Mouse (Mus musculus) skeletal muscle tissue, adult 2 months (tissue): Measurements from ENCODE around the gene 5730409E04Rik.

Experiments used
- DNase-seq: peaks from one replicate; pipeline ENCODE4 v3.0.0-alpha.2; 2012; ENCODE audit warnings: low read depth, low spot score

5730409E04Rik gene

DNA sequence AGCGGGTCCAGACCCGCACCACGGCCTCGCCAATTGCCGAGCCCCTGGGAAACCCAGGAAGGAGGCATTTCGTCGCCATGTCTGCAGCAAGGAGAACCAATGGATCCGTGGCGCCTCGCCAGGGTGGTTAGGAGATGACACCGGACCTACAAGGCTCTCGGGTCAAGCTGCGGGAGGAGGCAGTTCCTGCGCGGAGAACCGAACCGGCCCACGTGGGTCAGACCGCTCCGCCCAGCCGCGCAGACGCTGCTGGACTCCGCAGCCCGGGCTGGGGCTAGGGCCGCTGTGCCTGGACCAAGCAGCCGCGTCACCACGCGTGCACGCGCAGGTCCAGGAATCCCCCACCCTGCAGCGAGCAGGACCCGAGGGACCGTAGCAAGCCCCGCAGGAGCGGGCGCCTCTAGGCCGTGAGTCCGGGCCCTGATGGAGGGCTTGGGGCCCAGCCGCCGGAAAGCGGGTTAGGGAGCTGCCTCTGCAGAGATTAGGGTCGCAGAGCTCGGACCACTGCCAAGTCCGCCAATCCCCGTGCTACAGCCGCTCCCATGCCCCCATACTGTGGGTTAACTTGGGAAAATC is at the start of gene 5730409E04Rik:
TSS of gene 5730409E04Rik (plus strand) at position 213 of the 576 bp plus-strand sequence.
- peak; percentile 82 for DNase-seq

- DNase-seq: no peak
Observed at GRCm38 (mm10) chr4:126563798-126564197, 45.8 kb upstream of the 5730409E04Rik start.

- no peak for DNase-seq
Observed at GRCm38 (mm10) chr4:126567243-126567642, 42.4 kb upstream of the 5730409E04Rik start.

- DNase-seq: no peak
Observed at GRCm38 (mm10) chr4:126569783-126570182, 39.8 kb upstream of the 5730409E04Rik start.

DNA sequence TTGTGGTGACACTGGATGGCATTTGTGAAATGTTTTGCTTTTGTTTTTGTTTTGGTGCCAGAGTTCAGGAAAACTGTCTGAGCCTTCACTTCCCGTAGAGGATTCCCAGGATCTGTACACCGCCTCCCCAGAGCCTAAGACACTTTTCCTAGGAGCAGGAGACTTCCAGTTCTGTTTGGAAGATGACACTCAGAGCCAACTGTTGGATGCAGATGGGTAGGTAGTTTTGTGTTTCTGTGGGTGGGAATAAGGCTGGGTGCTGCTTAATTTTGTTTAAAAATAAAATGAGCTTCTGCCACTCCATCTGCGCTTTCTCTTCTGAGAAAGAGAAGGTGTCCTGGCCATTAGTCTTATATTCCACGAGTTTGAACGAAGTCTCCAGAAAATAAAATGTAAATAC is 33.3 kb upstream of the 5730409E04Rik start:
- DNase-seq: no peak

GRCm38 (mm10) chr4:126577920-126578319 is 31.7 kb upstream of the 5730409E04Rik start:
- no peak for DNase-seq

DNA sequence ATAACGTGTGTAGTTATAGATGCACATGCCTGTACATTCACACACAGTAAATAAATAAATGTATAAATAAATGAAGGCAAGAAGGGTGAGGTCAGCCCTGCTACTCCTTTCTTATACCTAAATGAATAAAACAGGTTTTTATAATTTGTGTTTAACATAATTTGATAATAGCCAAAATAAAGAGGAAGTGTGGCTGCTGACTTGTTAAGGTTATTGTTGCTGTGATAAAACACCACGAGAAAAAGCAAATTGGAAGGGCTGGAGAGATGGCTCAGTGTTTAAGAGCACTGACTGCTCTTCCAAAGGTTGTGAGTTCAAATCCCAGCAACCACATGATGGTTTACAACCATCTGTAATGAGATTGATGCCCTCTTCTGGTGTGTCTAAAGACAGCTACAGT is 30.5 kb upstream of the 5730409E04Rik start:
- no peak for DNase-seq

DNA sequence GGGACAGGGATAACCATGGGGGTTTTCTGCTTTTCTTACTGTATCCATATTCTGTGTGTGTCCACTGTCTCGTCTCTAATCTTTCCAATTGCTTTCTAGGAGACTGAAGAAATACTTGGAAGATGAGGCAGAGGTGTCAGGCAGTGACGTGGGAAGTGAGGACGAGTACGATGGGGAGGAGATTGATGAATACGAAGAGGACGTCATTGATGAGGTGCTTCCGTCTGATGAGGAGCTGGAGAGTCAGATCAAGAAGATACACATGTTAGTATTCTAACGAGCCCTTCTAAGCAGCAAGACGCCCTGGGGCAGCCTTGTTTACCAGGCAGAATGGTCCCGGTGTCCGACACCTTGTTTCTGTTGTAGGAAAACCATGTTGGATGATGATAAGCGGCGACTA is 23.9 kb upstream of the 5730409E04Rik start:
- DNase-seq: no peak

- DNase-seq: no peak
Observed at GRCm38 (mm10) chr4:126592039-126592438, 17.6 kb upstream of the 5730409E04Rik start.

DNA sequence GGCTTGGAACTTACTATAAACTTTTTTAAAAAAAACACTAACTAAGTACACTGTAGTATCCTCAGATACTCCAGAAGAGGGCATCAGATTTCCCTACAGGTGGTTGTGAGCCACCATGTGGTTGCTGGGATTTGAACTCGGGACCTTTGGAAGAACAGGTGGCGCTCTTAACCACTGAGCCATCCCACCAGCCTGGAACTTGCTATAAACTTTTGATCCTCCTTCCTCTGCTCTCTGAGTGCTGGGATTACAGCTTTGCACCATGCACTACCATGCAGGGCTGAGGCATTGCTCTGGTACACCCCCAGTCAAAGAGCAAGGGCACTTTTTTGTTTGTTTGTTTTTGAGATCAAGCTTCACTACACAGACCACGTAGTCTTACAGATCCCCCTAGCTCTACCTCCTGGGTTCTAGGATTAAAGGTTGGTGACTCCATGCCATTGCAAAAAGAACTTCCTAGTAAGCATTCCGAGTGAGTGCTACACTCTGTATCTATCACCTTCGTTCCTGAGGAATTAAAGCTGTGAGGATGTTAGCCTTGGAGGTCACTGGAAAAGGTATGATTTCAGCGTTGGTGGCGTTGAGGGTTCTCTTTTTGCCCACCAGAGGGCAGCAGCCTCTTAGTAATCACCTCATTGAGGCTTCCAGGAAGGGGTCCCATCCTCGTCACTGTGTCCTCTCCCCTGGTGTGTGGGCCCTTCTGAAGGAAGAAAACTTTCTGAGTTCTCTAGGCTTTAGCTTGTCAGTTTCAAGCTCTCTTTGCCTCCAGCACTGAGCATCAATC is 9.5 kb upstream of the 5730409E04Rik start:
- DNase-seq: no peak

DNA sequence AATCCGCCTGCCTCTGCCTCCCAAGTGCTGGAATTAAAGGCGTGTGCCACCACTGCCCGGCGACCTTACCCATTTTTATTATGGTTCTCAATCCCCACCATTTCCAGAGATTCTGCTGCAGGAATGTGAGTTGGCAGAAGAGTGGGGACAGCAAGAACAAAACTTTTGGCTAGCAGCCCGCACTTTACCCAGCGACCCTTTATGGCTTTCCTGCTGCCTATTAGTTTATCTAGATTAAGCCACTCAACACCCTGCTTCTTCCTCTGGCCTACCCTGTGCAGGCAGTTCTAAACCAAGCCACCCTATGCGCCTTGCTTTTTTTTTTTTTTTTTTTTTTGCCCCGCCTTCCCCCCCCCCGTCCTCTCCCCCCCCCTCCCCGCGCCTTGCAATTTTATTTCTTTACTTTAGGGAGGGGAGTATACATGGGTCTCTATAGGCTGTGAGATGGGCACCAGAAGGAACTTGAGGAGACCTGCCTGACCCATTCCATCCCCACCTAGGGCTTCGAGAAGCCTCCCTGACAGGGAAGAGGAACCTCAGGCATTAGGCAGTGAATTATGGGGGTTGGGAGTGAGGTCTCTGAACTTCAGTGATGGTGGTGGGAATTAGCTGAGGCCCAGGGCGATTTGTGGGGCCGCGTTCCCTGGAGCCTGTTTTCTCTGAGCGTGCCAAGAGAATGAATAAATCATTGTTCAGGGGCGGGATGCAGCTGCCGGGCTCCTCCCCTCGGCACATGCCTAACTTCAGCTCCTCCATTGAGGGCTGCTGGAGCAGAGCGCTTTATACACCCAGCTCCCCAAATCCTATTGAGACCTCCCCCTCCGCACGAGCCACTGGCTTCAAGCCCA is 7.8 kb upstream of the 5730409E04Rik start:
- no peak for DNase-seq

DNA sequence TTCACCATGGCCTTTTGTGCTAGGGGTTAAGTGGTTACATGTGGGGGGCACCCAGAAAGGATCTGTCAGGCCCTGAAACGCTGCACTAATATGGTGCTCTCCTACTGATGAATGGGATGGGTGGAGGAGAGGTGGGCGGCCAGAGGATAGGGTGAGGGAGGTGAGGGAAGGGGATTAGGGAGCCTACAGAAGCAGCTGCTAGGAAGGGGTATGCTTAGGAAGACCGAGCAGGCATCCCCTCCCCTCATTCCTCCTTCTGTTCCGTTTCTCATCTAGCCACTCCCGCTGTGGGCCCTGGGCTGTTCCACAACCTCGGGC is 7.2 kb upstream of the 5730409E04Rik start:
- DNase-seq: no peak

DNA sequence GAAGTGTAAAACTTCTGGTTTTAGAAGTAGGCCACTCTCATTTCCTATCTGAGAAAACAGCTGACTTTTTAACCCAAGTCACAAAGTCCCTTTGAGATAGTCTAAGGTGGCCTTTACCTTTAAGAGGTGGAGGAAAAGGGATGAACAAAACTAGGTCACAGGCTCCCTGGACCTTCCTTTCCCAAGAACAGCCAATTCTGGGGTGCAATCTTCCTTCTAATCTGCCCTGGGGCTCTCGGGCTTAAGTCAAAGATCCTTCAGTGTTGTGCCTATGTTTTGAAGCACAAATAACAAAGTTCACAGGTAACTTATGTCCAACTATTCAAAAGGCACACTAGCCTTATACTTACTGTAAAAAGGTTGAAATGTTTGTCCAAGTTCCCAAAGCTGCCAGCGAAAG is 5.5 kb upstream of the 5730409E04Rik start:
- no peak for DNase-seq

- no peak for DNase-seq
Observed at GRCm38 (mm10) chr4:126605751-126606150, 3.9 kb upstream of the 5730409E04Rik start.

GRCm38 (mm10) chr4:126611991-126612390 is 2.4 kb downstream of the 5730409E04Rik start:
- no peak for DNase-seq

- no peak for DNase-seq
Observed at GRCm38 (mm10) chr4:126616312-126616711, 6.7 kb downstream of the 5730409E04Rik start.

DNA sequence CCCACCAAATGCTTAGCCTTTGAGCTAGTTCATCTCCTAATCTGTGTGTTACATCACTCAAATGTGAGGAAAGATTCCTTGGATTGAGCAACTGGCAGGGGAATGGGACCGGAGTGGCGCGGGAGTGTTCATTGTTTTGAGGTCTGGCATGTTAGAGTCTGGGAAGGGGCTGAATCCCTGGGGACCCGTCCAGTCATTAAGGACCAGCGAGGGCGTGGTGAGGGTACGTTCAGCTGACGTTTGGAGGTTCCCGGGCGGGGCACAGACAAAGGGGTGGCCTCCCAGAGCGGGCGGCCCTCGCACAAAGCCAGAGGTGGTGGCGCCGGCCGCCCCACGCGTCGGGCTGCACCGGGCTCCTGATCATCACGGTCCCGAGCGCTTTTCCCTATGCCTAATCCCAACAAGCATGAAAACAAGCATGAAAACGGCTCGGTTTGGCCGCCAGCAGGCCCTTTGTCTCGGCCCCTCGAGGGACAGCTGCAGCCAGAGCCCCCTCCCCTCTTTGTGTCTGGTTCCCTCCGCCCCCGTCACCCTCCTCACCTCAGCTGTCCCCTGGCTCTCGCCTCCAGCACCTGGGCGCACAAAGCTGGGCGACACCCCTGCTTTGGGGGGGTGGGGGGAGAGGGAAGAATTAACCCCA is 10.2 kb downstream of the 5730409E04Rik start:
- DNase-seq: no peak

DNA sequence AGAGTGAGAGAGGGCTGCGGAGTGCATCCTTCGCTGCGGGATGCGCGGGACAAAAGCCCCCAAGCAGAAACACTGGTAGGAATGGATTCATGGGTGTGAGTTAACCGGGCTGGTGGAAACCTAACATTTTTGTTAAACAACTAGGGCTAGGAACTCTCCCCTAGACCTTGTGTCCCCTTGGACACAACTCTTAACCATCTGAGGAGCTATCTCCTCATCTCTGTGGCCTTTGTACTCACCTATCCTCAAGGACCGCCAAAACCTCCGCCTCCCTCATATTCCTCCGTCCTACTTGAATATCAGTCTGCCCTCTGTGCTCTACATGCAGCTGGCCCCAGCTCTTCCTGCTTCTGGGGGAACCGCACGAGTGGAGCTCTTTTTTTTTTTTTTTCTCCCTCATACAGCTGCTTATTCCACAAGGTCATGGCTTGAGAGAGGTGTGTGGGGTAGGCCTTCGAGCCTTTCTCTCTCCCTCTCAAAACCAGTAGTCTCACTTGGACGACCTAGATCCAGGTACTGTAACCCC is 10.8 kb downstream of the 5730409E04Rik start:
- no peak for DNase-seq

DNA sequence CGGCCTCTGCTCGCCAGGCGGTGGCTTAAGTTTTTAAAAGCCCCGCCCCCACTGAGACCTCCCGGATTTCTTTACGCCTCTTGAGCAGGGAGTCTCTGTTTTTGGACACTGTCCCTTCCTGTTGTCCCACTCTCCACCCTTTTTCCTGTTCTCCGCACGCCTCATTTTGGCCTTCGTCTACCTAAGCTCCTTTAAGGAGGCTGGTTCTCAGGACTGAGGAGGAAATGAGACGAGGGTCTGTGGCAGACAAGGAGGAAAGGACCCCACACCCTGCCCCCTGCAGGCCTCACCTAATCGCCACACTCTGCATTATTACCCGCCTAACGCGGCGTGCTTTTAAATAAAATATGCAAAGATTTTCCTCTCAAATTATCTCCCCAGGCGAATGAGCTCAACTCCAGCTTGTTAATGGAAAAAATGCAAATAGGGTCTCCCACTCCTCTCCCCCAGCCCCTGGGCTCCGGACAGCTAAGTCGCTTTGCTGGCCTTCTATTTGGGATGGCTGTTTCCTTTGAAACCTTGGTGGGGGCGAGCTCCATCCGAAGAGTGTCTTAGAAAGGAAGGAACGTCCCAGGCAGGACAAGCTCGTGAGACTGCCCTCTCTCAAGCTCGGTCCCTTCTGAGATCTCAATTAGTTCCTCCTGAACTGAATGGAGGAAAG is 17.5 kb downstream of the 5730409E04Rik start:
- no peak for DNase-seq

DNA sequence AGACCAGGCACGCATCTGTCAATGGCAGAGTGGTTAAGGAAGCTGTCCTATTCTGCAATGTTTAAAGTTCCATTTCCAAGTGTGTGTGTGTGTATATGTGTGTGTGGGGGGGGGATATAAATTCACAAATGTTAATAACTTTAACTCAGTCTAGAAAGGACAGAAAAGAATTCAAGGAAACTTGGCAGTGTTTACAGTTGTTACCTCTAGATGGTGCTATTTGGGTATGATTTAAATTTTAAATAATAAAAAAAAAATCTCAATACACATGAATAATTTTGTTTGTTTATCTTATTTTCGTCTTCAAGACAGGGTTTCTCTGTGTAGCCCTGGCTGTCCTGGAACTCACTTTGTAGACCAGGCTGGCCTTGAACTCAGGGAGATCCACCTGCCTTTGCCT is 22.3 kb downstream of the 5730409E04Rik start:
- no peak for DNase-seq

DNA sequence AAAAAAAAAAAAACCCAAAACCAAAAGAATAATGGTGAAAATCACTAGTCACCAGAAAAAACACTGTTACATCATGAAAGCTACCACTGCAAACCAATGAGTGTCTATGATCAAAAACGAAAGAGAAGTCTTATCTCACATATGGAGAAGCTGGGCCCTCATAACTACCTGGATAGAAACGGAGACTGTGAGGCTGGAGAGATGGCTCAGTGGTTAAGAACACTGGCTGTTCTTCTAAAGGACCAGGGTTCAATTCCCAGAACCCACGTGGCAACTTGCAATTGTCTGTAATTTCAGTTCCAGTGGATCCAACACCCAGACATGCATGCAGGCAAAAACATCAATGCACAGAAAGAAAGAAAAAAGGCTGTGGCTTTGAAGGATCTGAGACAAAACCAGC is 23.1 kb downstream of the 5730409E04Rik start:
- no peak for DNase-seq
